Mouse (Mus musculus) liver, embryonic 11.5 days (tissue): ENCODE measurements around the gene Agap1. TPM values are rescaled to one million over a fixed set of nuclear protein-coding genes. Genes with fewer than 3 reads are reported as not detected.

Experiments used
- ATAC-seq: fragments of 200-750 bp; cut with Nextera tagmentation; replicated peaks from 2 replicates; pipeline ENCODE4 v1.8.0; 2017; ENCODE audit warnings: moderate number of reproducible peaks, mild to moderate bottlenecking, moderate TSS enrichment, moderate library complexity; ENCODE audit not compliant: low FRiP score
- DNase-seq: peaks from one replicate; pipeline ENCODE4 v3.0.0-alpha.2; 2017; ENCODE audit warnings: low spot score
- H3K27ac ChIP-seq: fragments of 300-500 bp; sonication (generic); 2 replicates; pipeline ENCODE4 v1.5.1; 2014; ENCODE audit warnings: mild to moderate bottlenecking, low read depth, low read length, control low read depth
- H3K27me3 ChIP-seq: fragments of 300-500 bp; sonication (generic); replicated peaks from 2 replicates; pipeline ENCODE4 v1.6.1; 2014; ENCODE audit warnings: low read length, mixed read lengths; ENCODE audit not compliant: control insufficient read depth, insufficient read depth
- H3K36me3 ChIP-seq: fragments of 300-500 bp; sonication (generic); 2 replicates; pipeline ENCODE4 v1.6.1; 2014; ENCODE audit warnings: mild to moderate bottlenecking, low read length, moderate library complexity, mixed read lengths; ENCODE audit not compliant: control insufficient read depth, insufficient read depth
- H3K4me1 ChIP-seq: fragments of 300-500 bp; sonication (generic); replicated peaks from 2 replicates; pipeline ENCODE4 v1.6.1; 2014; ENCODE audit warnings: low read length, mixed read lengths; ENCODE audit not compliant: control insufficient read depth, insufficient read depth
- H3K4me2 ChIP-seq: fragments of 300-500 bp; sonication (generic); 2 replicates; pipeline ENCODE4 v1.6.1; 2014; ENCODE audit warnings: mild to moderate bottlenecking, control low read depth, moderate library complexity
- H3K4me3 ChIP-seq: fragments of 300-500 bp; sonication (generic); 2 replicates; pipeline ENCODE4 v1.5.1; 2014; ENCODE audit warnings: low read depth, low read length, control low read depth
- H3K9ac ChIP-seq: fragments of 300-500 bp; sonication (generic); 2 replicates; pipeline ENCODE4 v1.6.1; 2014; ENCODE audit warnings: low read depth, low read length, control low read depth
- H3K9me3 ChIP-seq: fragments of 300-500 bp; sonication (generic); 2 replicates; pipeline ENCODE4 v1.6.1; 2016; ENCODE audit warnings: low read length, inconsistent platforms, mixed read lengths; ENCODE audit not compliant: control insufficient read depth
- WGBS: fragments of 180-500 bp; shearing (Covaris S2); extraction: QIAGEN DNeasy Blood & Tissue Kit; methylation state at CpG from one replicate; pipeline ENCODE4 v1.1.7; 2014; 5-methylcytosine and 5-hydroxymethylcytosine counted together
- polyA plus RNA-seq: library from polyadenylated mRNA; unstranded; fragments of >200 nt; fragmentation: Nextera tagmentation; extraction: Ambion mirVana; gene quantifications from 2 replicates; pipeline ENCODE4 v1.2.1, GENCODE M21; 2014

Gene Agap1
- polyA plus RNA-seq, 1 experiment from 2014 or later = 4.6 TPM

DNA sequence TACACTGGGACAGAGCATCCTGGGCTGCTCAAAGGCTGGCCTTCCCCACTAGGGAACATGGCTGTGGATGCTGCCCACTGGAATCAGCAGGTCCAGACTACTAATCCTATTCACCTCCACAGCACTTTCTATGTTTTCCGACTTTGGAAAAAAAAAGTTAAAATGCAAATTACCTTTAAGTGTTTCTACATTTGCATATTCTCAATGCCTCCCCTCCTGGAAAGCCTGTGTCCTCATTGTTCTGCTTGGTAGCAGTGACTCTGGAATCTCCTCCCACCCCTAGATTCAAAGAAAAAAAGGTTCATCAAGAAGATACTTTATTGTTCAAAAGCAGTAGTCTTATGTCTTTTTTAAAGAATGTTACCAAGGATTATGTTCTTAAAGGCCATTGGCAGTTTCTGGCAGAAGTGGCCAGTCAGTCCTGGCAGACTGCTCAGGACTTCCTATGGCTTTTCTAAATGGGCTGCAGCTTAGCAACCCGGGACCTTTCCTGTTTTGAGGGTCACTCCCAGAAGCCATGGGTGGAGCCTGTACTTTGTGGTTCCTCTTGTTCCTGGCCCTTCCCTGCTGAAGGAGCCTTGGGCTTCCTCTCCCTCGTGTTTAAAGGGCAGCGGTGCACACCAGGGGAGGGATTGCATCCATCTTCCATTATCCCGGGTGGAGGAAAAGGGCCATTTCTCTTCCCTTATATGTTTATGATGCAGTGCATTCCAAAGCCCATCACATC lies 421.9 kb downstream of the Agap1 start:
- H3K4me3 ChIP-seq = no peak overlapping the region
- DNase-seq (no peak), ATAC-seq (no peak)
- H3K27me3 ChIP-seq = no peaks in the 10 kb centered on the region
- H3K9ac ChIP-seq = no peak overlapping the region
- 21% methylated on average over 5 of the region's 5 CpGs for WGBS
- H3K36me3 ChIP-seq = no peaks in the 10 kb centered on the region
- H3K9me3 ChIP-seq = no peaks in the 10 kb centered on the region
- no peak overlapping the region for H3K27ac ChIP-seq
- no peaks in the 10 kb centered on the region for H3K4me1 ChIP-seq
- H3K4me2 ChIP-seq = no peak overlapping the region

GRCm38 (mm10) chr1:89878496-89878895 lies 423.9 kb downstream of the Agap1 start:
- H3K9me3 ChIP-seq = no peaks in the 10 kb centered on the region
- ATAC-seq = no peak

DNA sequence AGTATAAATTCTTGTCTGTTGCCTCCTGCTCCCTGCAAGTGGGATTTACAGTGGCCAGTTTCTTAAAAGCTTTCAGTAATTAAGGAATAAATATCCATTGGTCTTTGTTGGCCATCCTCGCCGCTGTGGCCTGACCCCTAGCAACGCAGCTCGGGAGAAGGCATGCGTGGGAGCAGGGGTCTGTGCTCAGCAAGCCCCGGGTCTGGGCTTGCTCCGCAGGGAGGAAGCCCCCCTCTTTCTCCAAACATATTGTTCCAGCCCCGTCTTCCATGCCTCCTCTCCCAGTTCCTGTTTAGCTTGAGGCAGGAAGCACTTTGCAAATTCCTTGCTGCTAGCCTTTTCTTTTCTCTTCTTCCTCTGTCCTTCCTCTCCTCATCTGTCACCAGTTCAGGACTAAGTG lies 425.6 kb downstream of the Agap1 start:
- Histone ChIP-seq H3K9ac (no peak overlapping the region), H3K27ac (no peak overlapping the region), H3K4me2 (no peak overlapping the region), H3K9me3 (no peaks in the 10 kb centered on the region), H3K4me1 (peaks cover 9% of the 10 kb centered on the region; the same call in 1 of the 2 replicates), H3K27me3 (no peaks in the 10 kb centered on the region), H3K4me3 (no peak overlapping the region), H3K36me3 (no peaks in the 10 kb centered on the region)
- WGBS = 51% methylated on average over 8 of the region's 8 CpGs
- DNase-seq = no peak
- ATAC-seq = no peak

More at GRCm38 (mm10) chr1:89878496-89878895, 423.9 kb downstream of the Agap1 start:
- H3K4me2 ChIP-seq = no peak overlapping the region
- H3K27ac ChIP-seq = no peak overlapping the region
- DNase-seq = no peak
- H3K4me3 ChIP-seq = no peak overlapping the region
- H3K27me3 ChIP-seq = no peaks in the 10 kb centered on the region
- 83% methylated on average over 11 of the region's 11 CpGs for WGBS
- no peaks in the 10 kb centered on the region for H3K4me1 ChIP-seq
- H3K9ac ChIP-seq = no peak overlapping the region
- no peaks in the 10 kb centered on the region for H3K36me3 ChIP-seq

DNA sequence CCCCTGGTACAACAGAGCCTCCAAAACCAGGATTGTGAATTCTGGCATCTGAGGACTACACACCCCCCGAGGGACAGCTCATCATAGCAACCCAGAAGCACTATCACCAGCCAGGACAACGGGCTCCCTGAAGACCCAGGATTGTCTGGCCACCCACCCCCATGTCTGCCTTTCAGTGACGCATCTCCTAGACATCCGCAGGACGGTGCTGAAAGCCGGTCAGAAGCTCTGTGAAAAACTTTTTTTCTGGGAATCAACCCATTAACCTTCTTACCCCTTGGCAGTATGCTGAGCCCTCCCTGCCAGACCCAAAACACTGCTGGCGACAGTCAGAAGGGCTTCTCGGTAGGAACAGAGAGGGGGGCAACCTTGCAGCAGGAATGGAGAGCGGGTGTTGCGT lies 426.2 kb downstream of the Agap1 start:
- Histone ChIP-seq H3K4me3 (no peak overlapping the region), H3K4me2 (no peak overlapping the region), H3K4me1 (peaks cover 9% of the 10 kb centered on the region; the same call in 1 of the 2 replicates), H3K27me3 (no peaks in the 10 kb centered on the region), H3K27ac (no peak overlapping the region), H3K9ac (no peak overlapping the region), H3K36me3 (no peaks in the 10 kb centered on the region), H3K9me3 (no peaks in the 10 kb centered on the region)
- 81% methylated on average over 10 of the region's 10 CpGs for WGBS
- DNase-seq (no peak), ATAC-seq (no peak)

DNA sequence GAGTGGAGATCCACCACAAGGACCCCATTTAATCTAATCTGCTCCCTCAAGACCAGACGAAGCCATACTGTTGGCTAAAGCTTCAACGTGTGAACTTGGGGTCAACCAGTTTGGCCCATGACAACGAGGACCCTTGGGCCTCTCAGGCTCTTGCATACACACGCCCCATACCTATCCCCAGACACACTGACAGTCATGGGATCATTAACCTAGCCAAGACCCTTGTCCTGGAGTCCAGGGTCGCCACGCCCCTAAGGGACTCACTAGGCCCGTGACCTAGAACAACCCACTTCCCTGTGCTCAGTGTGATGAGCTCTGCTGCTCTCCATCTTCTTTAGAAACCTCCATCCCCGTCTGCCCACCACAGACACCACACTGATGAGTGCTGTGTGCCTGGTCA lies 429.7 kb downstream of the Agap1 start:
- ATAC-seq (no peak), DNase-seq (no peak)
- H3K4me3 ChIP-seq = no peak overlapping the region
- H3K27me3 ChIP-seq = no peaks in the 10 kb centered on the region
- peaks cover 9% of the 10 kb centered on the region; the same call in 1 of the 2 replicates for H3K4me1 ChIP-seq
- H3K4me2 ChIP-seq = no peak overlapping the region
- H3K27ac ChIP-seq = no peak overlapping the region
- H3K9me3 ChIP-seq = no peaks in the 10 kb centered on the region
- no peak overlapping the region for H3K9ac ChIP-seq
- H3K36me3 ChIP-seq = no peaks in the 10 kb centered on the region
- WGBS = 82% methylated on average over 8 of the region's 8 CpGs

GRCm38 (mm10) chr1:89885696-89886095 lies 431.1 kb downstream of the Agap1 start:
- H3K9ac ChIP-seq = no peak overlapping the region
- H3K4me2 ChIP-seq = no peak overlapping the region
- no peak for DNase-seq
- peaks cover 9% of the 10 kb centered on the region; the same call in 1 of the 2 replicates for H3K4me1 ChIP-seq
- no peak for ATAC-seq
- no peaks in the 10 kb centered on the region for H3K36me3 ChIP-seq
- no peaks in the 10 kb centered on the region for H3K9me3 ChIP-seq
- no peak overlapping the region for H3K4me3 ChIP-seq
- no peak overlapping the region for H3K27ac ChIP-seq
- H3K27me3 ChIP-seq = no peaks in the 10 kb centered on the region
- 48% methylated on average over 4 of the region's 4 CpGs for WGBS

GRCm38 (mm10) chr1:89891400-89891799 lies 436.8 kb downstream of the Agap1 start:
- Histone ChIP-seq H3K27me3 (no peaks in the 10 kb centered on the region), H3K36me3 (no peaks in the 10 kb centered on the region), H3K9ac (no peak overlapping the region), H3K27ac (no peak overlapping the region), H3K4me3 (no peak overlapping the region), H3K4me2 (no peak overlapping the region), H3K4me1 (no peaks in the 10 kb centered on the region; the same call in 1 of the 2 replicates), H3K9me3 (no peaks in the 10 kb centered on the region)
- 59% methylated on average over 6 of the region's 6 CpGs for WGBS
- no peak for DNase-seq
- ATAC-seq = no peak

GRCm38 (mm10) chr1:89892281-89892680 lies 437.7 kb downstream of the Agap1 start:
- Histone ChIP-seq H3K27me3 (no peaks in the 10 kb centered on the region), H3K27ac (no peak overlapping the region), H3K4me1 (no peaks in the 10 kb centered on the region; the same call in 1 of the 2 replicates), H3K9me3 (no peaks in the 10 kb centered on the region), H3K36me3 (no peaks in the 10 kb centered on the region), H3K9ac (no peak overlapping the region), H3K4me2 (no peak overlapping the region), H3K4me3 (no peak overlapping the region)
- ATAC-seq (no peak), DNase-seq (no peak)
- WGBS = 70% methylated on average over 7 of the region's 7 CpGs

DNA sequence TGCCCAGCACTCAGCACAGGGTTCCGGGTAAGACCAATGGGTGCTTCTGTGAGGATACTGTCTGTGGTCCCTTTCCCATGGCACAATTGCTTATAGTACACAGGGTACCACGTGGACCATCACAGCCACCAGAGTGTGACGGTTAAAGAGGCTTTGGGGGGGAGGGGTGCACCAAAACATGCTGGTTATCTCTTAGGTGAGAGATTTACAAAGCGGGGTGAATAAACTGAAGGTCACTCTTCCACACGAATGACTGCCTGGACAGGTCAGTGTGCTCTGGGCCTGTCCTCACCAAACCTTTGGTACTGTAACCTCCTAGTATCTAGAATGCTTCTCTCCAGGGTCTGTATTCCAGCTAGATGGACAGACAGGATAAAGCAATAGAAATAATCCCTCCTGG lies 441.2 kb downstream of the Agap1 start:
- H3K9me3 ChIP-seq = no peaks in the 10 kb centered on the region
- H3K27me3 ChIP-seq = no peaks in the 10 kb centered on the region
- 75% methylated on average over 5 of the region's 5 CpGs for WGBS
- no peak overlapping the region for H3K27ac ChIP-seq
- H3K4me3 ChIP-seq = no peak overlapping the region
- DNase-seq (no peak), ATAC-seq (no peak)
- no peak overlapping the region for H3K4me2 ChIP-seq
- H3K9ac ChIP-seq = no peak overlapping the region
- H3K36me3 ChIP-seq = no peaks in the 10 kb centered on the region
- peaks cover 4% of the 10 kb centered on the region for H3K4me1 ChIP-seq
